Mouse (Mus musculus) thymus, postnatal 10 days (tissue): ENCODE results near the gene Aim2.
A peak's percentile ranks its signal among the peaks of the same experiment; 100 is the strongest.

Experiments
- DNase-seq, 2 experiments: peaks; one replicate each; pipeline ENCODE4 v3.0.0; 2021; ENCODE audit warnings: low spot score in 2 of 2

Gene Aim2

DNA sequence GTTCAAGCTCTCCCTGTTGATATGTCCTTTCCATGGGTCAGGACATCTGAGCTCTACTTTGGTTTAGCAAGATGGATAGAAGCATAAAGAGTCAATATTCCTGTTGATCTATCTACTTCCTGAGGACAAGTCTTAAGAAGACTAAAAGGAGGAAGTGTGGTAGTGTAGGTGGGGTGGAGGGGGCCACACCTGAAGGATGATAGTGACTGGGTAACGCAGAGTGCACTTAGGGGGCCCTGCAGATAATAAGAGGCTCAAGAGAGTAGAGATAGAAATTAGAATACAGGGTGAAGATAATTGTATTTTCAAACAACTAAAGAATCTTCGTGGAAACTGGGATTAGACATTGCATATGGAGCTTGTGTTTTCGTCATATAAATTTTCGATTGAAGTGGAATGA is 5.6 kb upstream of the Aim2 start:
- DNase-seq, result no peak

DNA sequence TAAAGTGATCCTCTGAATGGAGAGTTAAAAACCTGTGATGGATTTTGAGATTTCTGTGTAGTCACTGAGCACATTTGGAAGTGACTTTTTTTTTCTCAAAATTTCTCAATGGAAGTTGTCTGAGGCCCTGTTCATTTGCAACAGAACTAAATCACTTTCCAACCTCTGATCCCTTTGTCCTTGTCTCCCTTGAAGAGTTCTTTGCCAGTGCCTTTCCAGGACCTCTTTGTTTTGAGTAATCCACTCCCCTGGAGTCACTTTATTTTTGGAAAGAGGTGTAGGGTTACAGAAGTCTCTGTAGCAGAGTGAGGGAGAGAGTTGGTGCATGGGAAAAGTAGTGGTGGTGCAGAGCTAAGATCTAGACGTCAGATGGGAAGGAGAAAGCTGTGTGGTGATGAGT is 2.2 kb upstream of the Aim2 start:
- no peak for DNase-seq

DNA sequence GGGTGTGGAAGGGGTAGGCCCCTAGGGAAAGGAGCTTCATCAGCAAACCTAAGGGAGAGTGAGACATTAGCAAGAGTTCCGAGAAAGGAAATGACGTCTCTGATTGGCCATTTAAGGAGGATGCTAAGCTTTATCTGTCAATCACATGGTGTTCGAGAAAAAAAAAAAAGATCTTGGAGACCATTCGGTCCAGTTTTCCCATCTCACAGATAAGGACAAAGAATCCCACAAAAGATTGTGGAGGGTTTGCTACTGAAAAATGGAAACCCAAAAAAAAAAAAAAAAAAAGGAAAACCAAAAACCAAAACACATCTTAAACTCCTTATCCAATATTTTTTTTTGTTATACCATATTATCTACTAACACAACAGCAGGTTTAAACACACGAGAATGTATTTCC is 1.5 kb upstream of the Aim2 start:
- no peak for DNase-seq

DNA sequence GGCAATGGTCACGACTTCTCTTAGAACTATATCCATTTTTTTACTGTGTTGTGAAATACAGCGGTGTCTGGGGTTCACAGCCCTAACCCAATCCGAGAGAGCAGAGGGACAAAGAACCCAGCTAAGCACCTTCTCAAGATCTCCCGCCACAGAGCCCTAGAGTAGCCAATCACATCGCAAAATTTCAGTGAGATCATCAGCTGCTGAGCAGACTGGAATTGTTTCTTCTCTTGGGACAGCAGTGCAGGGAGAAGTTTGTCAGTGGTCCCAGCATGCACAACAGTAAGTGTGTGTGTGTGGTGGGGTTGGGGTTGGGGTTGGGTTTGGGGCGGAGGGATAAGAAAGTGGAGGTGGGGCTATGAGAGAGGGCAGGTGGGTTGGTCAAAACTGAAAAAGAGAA is 733 bp upstream of the Aim2 start:
- no peak for DNase-seq

DNA sequence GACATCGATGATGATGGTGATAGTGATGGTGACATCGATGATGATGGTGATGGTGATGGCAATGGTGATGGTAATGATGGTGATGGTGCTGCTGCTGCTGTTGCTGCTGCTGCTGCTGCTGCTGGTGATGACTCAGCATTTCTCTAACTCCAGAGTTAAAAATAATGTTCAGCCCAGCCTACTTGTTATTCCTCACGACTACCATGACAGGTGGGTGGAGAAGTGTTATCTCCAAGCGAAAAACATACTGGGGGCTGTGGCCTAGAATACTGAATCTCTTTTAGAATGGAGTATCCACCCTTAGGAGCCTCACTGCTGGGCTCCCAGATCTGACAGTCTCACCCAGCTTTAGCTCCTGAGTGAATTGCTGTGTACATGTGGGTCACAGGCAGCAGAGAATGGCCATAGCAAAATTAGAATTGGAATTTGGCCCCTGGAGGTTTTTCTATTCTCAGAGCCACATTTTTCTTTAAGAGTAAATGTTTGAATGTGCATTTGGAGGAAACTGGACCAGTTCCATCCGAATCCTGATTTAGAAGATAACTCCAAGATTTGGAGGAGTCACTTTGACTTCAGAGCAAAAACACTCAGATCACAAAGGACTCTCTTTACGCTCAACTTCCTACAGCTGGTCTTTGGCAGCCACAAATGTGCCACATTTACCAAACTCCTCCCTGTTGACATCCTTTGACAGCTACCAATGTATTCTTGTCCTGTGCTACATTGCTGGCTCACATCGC is 4.6 kb downstream of the Aim2 start:
- no peak for DNase-seq

DNA sequence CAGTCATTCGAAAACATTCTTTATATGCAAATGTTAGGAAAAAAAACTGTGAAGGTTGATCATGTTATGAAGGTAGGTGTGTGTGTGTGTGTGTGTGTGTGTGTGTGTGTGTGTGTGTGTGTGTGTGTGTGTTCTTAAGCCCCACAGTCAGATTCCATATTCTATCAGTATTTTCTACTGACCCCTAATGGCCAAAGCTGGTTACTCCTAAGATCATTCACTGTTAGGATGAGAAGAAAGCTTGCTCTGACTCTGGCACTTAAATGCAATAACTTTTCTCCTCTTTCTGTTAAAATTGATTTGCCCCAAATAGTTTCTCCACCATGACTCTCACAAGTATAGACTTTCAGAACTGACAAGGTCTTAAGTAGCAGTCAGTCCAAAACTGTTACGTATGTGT is 6.0 kb downstream of the Aim2 start:
- no peak for DNase-seq

DNA sequence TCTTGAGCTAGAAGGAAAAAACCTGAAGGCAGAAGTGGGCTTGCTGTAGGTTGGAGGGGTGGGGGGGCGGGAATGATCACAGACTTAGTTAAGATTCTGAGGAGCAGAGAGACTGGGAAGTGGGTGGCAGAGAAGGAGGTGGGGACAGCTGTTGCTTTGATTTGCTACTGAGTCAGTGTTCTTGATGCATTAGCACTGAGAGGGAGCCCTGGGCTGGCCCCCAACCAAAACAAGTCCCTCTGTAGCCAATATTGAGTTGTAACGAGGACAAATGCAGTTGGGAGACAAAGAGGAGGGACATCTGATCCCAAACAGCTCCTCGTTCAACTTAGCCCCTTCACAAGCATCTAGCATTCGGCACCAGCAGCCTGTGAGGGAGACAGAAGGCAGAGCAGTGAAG is 7.1 kb downstream of the Aim2 start:
- no peak for DNase-seq

DNA sequence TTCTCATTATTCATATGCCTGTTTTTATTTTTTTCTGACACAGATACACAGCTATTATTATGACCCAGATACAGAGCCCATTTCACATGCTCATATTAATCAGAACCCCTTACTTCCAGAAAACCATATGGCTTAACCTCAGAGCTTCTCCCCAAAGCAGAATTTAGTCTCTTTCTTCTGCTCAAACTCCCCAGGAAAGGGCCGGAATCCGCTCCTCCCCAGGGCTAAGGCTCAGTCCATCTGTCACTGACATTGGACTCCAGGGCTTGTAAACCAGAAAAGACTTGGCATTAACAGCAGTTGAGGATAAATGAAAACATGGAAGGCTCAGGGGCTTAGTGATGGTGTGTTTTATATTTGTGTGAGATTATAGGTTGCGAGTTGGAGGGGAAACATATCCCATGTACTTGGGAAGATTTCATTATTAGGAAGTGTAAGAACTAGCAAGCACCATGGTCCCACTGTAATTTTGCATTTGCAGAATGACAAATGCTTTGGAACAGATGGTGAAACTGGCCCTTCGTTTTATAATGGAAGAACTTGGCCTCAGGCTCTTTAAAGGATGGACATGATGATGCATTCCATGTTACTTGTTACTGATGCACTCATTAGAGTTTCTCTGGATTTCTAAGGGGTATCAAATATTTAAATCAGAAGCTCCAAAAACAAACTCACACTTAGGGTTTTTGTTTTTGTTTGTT is 9.1 kb downstream of the Aim2 start:
- no peak for DNase-seq

DNA sequence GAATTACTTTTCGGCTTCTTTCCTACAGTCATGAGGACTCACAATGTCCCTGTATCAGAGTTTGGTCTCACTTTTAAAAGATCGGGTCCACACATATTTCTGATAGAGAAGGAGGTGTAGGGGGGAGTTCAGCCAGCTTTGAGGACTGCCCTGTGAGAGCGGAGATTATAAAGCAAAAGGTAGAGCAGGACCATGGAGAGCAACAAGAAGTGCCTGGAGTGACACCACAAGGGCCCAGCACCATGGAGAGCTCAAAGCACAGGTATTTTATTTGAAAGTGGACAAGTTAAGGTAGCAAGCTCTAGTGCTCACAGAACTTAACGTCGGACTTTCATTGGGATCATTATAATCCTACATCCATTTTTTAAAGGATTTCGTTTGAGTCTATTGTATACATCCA is 11.0 kb downstream of the Aim2 start:
- peak in 1 of 2 experiments; percentile 33 for DNase-seq

DNA sequence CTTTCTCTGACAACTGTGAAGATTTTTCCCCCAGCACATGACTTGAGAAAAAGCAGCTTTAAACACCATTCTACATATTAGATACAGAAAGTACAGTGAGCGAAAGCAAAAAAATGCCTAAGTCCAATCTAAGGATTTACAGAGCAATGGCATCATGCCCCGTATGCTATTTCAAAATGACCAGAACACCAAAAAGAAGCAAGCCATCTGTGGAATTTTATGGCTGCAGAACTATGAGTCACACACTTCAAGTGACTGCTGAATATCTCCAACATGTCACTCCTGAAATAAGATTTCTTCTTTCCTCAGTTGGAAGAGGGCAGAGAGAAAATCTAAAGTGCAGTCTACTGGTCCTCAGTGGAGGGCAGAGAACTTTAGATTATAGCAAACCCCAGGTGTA is 12.8 kb downstream of the Aim2 start:
- DNase-seq, result no peak

DNA sequence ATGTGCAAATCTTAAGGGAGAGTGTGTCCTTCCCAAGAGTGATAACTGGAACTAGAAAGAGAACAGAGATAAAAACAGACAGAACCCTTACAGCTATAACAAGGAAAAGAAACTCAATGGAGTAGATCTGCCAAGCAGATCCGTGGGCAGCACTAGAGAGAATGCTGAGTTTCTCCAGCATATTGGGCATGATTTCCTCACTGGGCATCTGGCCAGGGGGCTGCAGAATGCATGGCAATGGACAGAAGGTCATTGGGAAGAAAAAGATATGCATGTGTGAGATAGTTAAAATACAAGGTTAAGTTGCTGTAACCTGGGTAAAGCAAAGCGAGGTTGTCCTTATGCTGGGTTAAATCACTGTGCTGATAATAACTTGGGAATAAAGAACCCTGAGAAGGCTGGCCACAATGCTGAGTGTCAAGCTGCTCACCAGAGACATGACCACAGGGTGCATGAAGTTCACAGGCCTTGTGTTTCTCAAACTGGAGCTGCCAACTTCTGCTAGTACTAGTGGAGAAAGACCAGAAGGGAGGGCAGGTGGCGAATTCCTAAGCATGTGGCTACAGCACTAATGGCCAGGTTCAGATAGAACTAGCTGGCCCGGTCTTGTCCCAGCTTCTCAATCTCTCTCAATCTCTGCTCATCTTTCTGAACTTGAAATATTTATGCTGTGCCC is 13.6 kb downstream of the Aim2 start:
- DNase-seq, result no peak

DNA sequence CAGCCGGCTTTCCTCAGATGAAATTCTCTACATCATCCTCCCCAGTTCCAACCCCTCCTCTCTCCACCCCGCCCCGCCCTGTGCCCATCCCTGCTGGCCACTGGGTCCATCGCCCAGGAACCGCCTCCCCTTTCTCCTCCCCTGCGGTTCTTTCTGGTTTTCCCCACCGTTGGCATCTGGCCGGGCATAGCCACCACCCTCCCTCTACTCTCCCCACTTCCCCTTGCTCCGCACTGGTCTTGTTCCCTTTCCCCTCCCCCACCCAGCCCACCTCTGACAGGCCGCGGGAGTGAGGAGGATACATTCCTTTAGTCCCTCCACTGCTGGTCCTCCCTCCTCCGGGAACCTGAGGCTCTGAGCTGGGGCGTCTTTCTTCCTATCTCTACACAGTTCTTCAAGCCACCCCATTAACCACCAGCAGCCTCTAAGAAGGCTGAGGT is 15.3 kb downstream of the Aim2 start:
- no peak for DNase-seq

DNA sequence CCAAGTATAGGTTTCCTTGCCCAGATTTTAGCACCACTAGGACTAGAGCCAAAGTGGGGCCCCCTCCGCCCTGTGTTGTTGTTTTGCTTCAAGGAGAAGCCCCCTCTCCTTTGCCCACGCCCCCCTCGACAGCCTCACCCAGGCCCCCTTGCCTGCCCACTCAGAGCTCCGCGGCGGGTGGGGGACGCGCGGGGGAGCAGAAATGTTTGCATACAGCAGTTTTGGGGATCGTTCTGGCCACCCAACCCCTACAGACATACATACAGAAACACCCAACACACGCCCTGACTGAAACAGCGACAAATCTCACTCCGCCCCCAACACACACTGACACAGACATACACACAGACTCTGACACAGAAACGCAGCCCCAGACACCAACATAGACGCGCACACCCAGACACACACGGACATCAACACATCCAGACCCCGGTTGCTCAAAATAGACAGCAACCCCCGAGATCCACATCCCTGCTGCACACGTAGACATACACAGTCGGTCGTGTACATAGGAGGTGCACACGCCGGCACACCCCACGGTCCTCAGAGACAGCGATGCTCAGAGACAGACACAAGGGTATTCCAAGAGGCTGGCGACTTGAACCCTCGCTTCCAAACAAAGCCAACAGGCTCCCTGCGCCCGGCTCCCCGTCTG is 16.1 kb downstream of the Aim2 start:
- DNase-seq, result no peak

DNA sequence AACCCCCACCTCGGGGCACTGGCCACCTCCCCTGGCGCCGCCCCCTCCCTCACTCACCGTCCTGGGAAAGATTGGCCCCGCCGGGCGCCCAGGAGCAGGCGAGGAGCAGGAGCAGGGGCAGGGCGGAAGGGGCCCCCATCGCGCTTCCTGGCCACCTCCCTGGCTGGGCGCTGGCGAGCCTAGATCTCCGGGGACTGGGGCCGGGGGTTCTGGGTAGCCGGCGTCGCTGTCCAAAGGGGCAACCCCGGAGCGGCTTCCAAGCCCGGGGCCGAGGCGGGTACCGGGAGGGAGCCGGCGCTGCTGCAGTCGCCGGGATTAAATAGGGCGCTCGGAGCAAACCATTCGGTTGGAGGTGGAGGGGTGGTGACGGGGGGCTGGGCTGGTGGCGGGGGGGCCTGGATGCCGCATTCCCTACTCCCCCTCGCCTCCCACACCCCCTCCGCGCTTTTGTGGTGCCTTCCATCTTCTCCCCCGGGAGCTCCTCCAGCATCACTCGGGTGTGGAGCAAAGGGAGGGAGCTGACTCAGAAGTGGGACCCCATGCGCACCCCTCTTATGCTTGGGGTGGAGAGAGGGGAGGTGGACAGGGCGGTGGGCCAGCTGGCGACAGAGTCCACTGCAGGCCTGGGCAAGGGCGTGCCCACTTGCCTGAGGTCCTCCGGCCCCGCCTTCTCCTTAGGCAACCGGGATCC is 16.8 kb downstream of the Aim2 start, which contains the start of gene Cadm3:
Gene Cadm3, minus strand, starts transcription at position 340 of the 691 bp plus-strand sequence.
- no peak for DNase-seq

DNA sequence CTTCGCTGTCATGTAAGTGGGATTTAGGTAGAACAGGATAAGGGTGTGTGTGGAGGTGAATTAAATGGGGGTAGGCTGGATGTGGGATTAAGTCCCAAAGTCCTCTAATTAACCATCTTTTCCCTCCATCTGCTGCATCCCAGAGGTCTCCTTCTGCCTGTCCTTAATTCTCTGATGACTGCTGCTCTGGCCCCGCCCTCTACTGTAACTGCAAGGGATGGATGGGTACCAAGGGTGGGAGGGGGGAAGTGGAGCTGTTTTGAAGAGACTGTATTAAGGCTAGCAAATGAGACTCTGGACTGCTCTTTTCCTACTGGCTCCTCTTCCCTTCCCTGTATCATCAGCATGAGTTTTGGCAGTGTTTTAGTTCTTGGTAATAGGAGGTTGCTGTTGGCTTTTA is 18.9 kb downstream of the Aim2 start:
- no peak for DNase-seq

DNA sequence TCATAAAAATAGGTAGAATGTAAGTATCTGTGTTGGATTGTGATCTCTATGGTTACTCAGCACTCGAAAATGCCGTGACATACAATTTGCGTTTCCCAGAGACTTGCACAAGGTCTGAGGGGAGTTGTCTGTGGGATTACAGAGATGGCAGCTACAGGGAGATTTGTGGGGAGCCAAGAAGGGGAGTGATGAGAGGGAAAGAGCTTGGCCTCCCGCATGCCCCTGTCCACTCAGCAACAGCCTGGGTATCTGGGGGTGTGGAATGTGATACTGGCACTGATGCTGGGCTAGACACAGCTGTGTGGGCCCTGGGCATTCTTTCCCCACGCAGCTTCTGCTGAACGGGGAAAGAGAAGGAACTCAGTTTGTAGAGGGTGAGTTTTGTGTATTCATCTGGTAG is 19.8 kb downstream of the Aim2 start:
- DNase-seq, result no peak

DNA sequence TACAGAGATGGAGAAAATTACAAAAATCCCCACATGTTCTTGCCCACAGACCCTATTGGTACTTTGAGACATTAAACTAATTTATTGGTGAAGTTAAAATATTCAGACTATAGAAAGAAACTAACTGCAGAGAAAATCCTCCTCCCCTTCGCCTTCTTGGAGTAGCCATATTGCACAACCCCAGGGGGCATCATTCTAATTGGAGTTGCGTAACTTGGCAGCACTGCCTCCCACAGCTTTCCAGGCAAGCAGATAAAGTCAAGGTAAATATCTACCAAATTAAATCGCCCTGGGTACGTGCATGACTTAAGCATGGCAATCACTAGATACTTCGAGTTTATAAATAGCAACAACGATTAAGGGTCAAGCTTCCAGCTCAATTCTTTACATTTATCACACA is 20.9 kb downstream of the Aim2 start:
- no peak for DNase-seq

DNA sequence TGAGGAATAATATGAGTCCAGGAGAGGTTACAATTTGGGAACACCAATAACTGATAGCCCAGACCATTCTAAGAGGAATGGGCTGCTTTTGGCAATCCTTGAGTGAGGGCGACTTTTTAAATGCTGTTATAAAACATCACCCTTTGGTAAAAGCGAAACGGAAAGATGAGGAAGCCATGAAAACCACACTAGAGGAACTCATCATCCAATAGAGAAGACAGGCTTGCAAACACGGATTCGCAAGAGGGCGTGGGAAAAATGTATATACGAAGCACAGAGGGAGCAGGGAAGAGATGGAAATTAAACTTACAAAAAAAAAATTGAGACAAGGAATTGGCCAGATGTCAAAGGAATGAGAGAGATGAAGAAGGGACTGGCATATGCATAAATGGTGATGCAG is 23.3 kb downstream of the Aim2 start:
- no peak for DNase-seq

DNA sequence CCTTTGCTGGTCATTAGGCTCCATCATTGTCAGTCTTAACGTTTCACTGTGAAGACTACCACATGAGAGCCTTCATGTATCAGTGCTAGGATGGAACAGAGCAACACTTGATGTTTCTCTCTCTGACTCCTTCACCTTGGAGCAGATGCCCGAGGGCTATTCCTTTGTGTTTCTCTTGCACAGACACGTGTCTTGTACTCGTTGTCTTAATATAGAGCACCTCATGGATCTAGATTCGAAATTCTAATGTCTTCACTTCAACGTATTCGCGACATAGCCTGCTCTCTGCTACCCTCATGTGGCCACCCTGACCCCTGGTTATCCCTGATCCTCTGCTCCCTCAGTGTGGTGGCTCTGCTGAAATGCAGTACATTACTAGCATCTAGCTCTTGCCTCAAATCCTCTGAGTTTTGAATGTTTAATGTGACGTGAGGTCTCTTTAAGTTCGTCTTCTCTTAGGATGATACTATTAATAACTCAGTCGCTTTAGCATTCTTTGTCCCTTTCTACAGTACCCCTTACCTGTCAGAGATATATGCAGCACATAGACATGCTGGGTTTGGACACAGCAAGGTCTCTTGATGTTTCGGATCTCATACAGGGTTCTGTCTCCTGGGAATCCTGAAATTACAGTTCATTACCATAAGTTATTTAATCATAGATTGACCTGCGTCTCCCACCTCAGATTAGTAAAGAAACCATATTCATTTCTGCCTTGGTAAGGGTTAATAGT is 26.9 kb downstream of the Aim2 start:
- peak in 1 of 2 experiments; percentile 7 for DNase-seq

DNA sequence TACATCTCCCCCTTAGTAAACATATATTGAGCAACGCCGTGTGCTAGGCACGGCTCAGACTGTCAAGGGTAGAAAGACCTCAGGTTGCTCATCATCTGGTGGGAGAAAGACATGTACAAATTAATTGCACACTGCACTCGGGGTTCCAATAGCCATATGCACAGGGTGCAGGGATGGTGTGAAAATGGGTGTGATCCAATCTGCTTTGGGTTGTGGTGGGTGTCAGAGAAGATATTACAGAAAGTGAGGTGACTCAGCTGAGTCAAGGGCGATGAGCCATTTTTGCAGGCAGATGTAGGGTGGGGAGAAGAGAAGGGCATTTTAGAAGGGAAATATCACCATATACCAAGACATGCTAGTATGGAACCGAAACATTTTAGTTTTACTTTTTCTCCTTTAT is 30.8 kb downstream of the Aim2 start:
- no peak for DNase-seq

DNA sequence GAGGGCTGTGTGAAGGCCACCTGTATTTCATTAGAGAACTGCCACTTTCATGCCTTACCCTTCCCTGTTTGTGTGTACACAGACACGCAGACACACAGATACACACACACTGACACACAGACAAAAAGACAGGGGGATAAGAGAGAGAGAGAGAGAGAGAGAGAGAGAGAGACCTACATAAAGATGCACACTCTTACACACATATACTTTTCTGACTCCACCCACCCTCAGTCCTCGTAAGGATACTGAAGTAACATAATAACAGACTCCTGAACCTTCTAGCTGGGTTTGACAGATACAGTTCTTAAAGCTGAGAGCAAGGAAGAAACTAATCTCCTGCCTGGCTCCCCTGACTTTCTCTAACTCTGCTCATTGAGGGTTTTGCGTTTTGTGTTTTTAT is 38.8 kb downstream of the Aim2 start:
- DNase-seq, result no peak
